Comparison of ENCODE assay signal across 21 mouse cellular contexts in genomic region chr14:121659061-121659824, GRCm38 (mm10).
A peak's percentile ranks its signal among the peaks of the same experiment; 100 is the strongest.
DNase-seq lines count a peak whose midpoint lies in the region; ATAC-seq and TF ChIP-seq lines count a peak whose summit lies in the region.
"Had no signal": no experiment of that assay in that cellular context is flagged by ENCODE, and none has a peak within 500 bp of the region (broad histone marks: within the 10 kb centered on the region; RNA-seq: fewer than 3 reads in every experiment).

No protein-coding gene starts in this region.

- TF ChIP-seq POLR2A in kidney, adult 2 months (IDR thresholded peaks at IDR 0.05; ENCODE audit: low read depth, low read length) = no peak

- H3K27me3 ChIP-seq in kidney, adult 2 months (replicated peaks; ENCODE audit: control insufficient read depth, insufficient read depth, low read length) = no peaks in the 10 kb centered on the region
- H3K27me3 ChIP-seq in lung, embryonic 15.5 days = no peaks in the 10 kb centered on the region
- H3K27me3 ChIP-seq: embryonic facial prominence, embryonic 13.5 days; liver, embryonic 13.5 days had no signal

- no peaks in the 10 kb centered on the region for H3K9me3 ChIP-seq in lung, embryonic 15.5 days
- H3K9me3 ChIP-seq: embryonic facial prominence, embryonic 13.5 days; heart, embryonic 10.5 days; limb, embryonic 13.5 days; liver, embryonic 13.5 days; midbrain, embryonic 10.5 days had no signal

- TF ChIP-seq CTCF in kidney, adult 2 months (conservative IDR thresholded peaks at IDR 0.05; ENCODE audit: insufficient read depth, insufficient read length, low read depth, low read length) = no peak

- peaks cover 10% of the 10 kb centered on the region; the same call in 1 of the 2 replicates for H3K4me1 ChIP-seq in kidney, adult 2 months (ENCODE audit: control insufficient read depth, insufficient read depth, low read length)
- peaks cover 54% of the 10 kb centered on the region for H3K4me1 ChIP-seq in lung, embryonic 15.5 days
- H3K4me1 ChIP-seq: midbrain, embryonic 10.5 days had no signal

- H3K27ac ChIP-seq in kidney, adult 2 months (ENCODE audit: insufficient read depth, low read depth, low read length) = 0 out of 2 replicates have a peak overlapping the region, but pooled peaks have one; percentile 5
- peak overlapping the region; percentile 70 for H3K27ac ChIP-seq in lung, embryonic 15.5 days
- H3K27ac ChIP-seq: embryonic facial prominence, embryonic 13.5 days; limb, embryonic 13.5 days; liver, embryonic 13.5 days; midbrain, embryonic 10.5 days had no signal

- H3K4me3 ChIP-seq in kidney, adult 2 months (ENCODE audit: insufficient read depth, low read depth, low read length) = no peak overlapping the region
- H3K4me3 ChIP-seq in lung, embryonic 15.5 days = no peak overlapping the region
- H3K4me3 ChIP-seq: embryonic facial prominence, embryonic 13.5 days; heart, embryonic 10.5 days; limb, embryonic 13.5 days; liver, embryonic 13.5 days; midbrain, embryonic 10.5 days had no signal

- DNase-seq in embryo, embryonic 11 days = peak; percentile 20
- no peak for DNase-seq in embryo, embryonic 10 days (ENCODE audit: low spot score)
- no peak for DNase-seq in kidney, adult 2 months
- DNase-seq in kidney, adult 8-10 months = no peak
- no peak for DNase-seq in lung, postnatal 10 days
- DNase-seq in kidney, postnatal 36 days = peak; percentile 31 to 51
- no peak for DNase-seq in cerebellum, adult 11-12 months
- DNase-seq: adrenal gland, postnatal 25 days; cerebellum, adult 18-20 months; cerebellum, postnatal 36 days; gastrocnemius, postnatal 14 days; liver, embryonic 13.5 days; right cerebral cortex, postnatal 14 days had no signal

- no peak overlapping the region for H3K4me2 ChIP-seq in lung, embryonic 15.5 days
- H3K4me2 ChIP-seq: embryonic facial prominence, embryonic 13.5 days; limb, embryonic 13.5 days; liver, embryonic 13.5 days had no signal

- ATAC-seq in lung, embryonic 15.5 days (ENCODE audit: borderline replicate concordance, extremely low read depth, low FRiP score, low TSS enrichment) = peak; percentile 27; the same call in 1 of the 2 replicates
- ATAC-seq: CD4-positive, CD25-positive, alpha-beta regulatory T cell, adult 4 months; forebrain, embryonic 14.5 days; hindbrain, embryonic 16.5 days had no signal

- H3K36me3 ChIP-seq in kidney, adult 2 months (ENCODE audit: control insufficient read depth, insufficient read depth, low read length) = no peaks in the 10 kb centered on the region
- peaks cover 3% of the 10 kb centered on the region; the same call in 1 of the 2 replicates for H3K36me3 ChIP-seq in lung, embryonic 15.5 days
- H3K36me3 ChIP-seq: limb, embryonic 13.5 days; liver, embryonic 13.5 days; midbrain, embryonic 10.5 days had no signal

- no peak overlapping the region for H3K9ac ChIP-seq in lung, embryonic 15.5 days
- H3K9ac ChIP-seq: embryonic facial prominence, embryonic 13.5 days; limb, embryonic 13.5 days; liver, embryonic 13.5 days had no signal

- 48% methylated on average over 12 of the region's 12 CpGs for WGBS in kidney, adult 2 months
- WGBS in lung, embryonic 15.5 days = 38% methylated on average over 12 of the region's 12 CpGs

Comparison
In these comparisons a context has a peak if more than half of its experiments do, and no peak if none do; other contexts are left out.
1. DNase-seq: peak in embryo, embryonic 11 days (single experiment) and kidney, postnatal 36 days (2 of 2); none in embryo, embryonic 10 days (single experiment), kidney, adult 2 months (single experiment), kidney, adult 8-10 months (0 of 2), lung, postnatal 10 days (single experiment) and cerebellum, adult 11-12 months (single experiment).